Mouse (Mus musculus): ENCODE measurements around the gene Pnpla7. TPM values are rescaled to one million over a fixed set of nuclear protein-coding genes. Genes with fewer than 3 reads are reported as not detected.

The Pnpla7 gene
- polyA plus RNA-seq, 1 experiment from 2014 or later: 8.1 TPM

GRCm38 (mm10) chr2:25054221-25055067, 78.6 kb downstream of the Pnpla7 start, which contains the start of gene Nsmf:
Gene Nsmf (plus strand): TSS chr2:25054355.
- Histone ChIP-seq H3K27ac (ENCODE audit: low read depth, low read length) (no peak within 1 kb of the TSS), H3K4me2 (peak within 1 kb of the TSS; percentile 83), H3K36me3 (ENCODE audit: control insufficient read depth, insufficient read depth, low read length) (no peaks in the 10 kb centered on the region), H3K4me1 (ENCODE audit: control insufficient read depth, insufficient read depth, low read length) (peaks cover 8% of the 10 kb centered on the region), H3K4me3 (ENCODE audit: low read depth, low read length) (peak within 1 kb of the TSS; percentile 70), H3K9ac (ENCODE audit: low read depth, low read length) (peak within 1 kb of the TSS; percentile 77), H3K27me3 (ENCODE audit: control insufficient read depth, insufficient read depth, low read length) (no peaks in the 10 kb centered on the region), H3K9me3 (replicated peaks; ENCODE audit: control insufficient read depth, low read length) (no peaks in the 10 kb centered on the region)
- 6% methylated on average over 47 of the region's 47 CpGs for WGBS (ENCODE audit: insufficient replicate concordance)
- peak; percentile 87 for ATAC-seq (replicated peaks; ENCODE audit: insufficient number of reproducible peaks, low FRiP score, low TSS enrichment)

- H3K9me3 ChIP-seq (replicated peaks; ENCODE audit: control insufficient read depth, low read length): no peaks in the 10 kb centered on the region
- WGBS (ENCODE audit: insufficient replicate concordance): 73% methylated on average over 2 of the region's 2 CpGs
- H3K4me2 ChIP-seq: peak overlapping the region; percentile 83
- H3K4me1 ChIP-seq (ENCODE audit: control insufficient read depth, insufficient read depth, low read length): peaks cover 8% of the 10 kb centered on the region
- no peaks in the 10 kb centered on the region for H3K36me3 ChIP-seq (ENCODE audit: control insufficient read depth, insufficient read depth, low read length)
- H3K27ac ChIP-seq (ENCODE audit: low read depth, low read length): no peak overlapping the region
- H3K27me3 ChIP-seq (ENCODE audit: control insufficient read depth, insufficient read depth, low read length): no peaks in the 10 kb centered on the region
- peak overlapping the region; percentile 77 for H3K9ac ChIP-seq (ENCODE audit: low read depth, low read length)
- H3K4me3 ChIP-seq (ENCODE audit: low read depth, low read length): peak overlapping the region; percentile 70
- ATAC-seq (replicated peaks; ENCODE audit: insufficient number of reproducible peaks, low FRiP score, low TSS enrichment): no peak
Measured at GRCm38 (mm10) chr2:25055068-25055405, 79.2 kb downstream of the Pnpla7 start.

DNA sequence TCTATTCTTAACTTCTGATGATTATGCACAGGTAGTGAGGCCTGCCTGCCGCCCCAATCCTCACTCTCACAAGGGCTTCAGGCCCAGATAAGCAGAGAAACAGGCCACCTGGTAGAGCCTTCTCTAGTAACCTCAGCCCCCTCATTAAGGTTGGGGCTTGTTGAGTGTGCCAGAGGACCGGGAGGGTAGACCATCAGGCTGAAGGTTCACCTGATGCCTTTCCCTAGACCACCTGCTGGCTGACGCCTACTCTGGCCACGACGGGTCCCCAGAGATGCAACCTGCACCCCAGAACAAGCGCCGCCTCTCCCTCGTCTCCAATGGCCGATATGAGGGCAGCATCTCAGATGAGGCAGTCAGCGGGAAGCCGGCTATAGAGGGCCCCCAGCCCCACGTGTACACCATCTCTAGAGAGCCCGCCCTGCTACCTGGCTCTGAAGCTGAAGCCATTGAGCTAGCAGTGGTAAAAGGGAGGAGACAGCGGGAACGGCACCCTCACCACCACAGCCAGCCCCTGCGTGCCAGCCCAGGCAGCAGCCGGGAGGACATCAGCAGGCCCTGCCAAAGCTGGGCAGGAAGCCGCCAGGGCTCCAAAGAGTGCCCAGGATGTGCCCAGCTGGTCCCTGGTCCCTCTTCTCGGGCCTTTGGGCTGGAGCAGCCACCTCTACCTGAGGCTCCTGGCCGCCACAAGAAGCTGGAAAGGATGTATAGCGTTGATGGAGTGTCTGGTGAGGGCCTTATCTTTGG, 79.7 kb downstream of the Pnpla7 start:
- Histone ChIP-seq H3K27me3 (ENCODE audit: control insufficient read depth, insufficient read depth, low read length) (no peaks in the 10 kb centered on the region), H3K4me1 (ENCODE audit: control insufficient read depth, insufficient read depth, low read length) (peaks cover 8% of the 10 kb centered on the region), H3K9ac (ENCODE audit: low read depth, low read length) (peak overlapping the region; percentile 77; the same call in 1 of the 2 replicates), H3K27ac (ENCODE audit: low read depth, low read length) (no peak overlapping the region), H3K4me2 (peak overlapping the region; percentile 83), H3K4me3 (ENCODE audit: low read depth, low read length) (peak overlapping the region; percentile 70; the same call in 1 of the 2 replicates), H3K36me3 (ENCODE audit: control insufficient read depth, insufficient read depth, low read length) (no peaks in the 10 kb centered on the region), H3K9me3 (replicated peaks; ENCODE audit: control insufficient read depth, low read length) (no peaks in the 10 kb centered on the region)
- ATAC-seq (replicated peaks; ENCODE audit: insufficient number of reproducible peaks, low FRiP score, low TSS enrichment): no peak
- 86% methylated on average over 21 of the region's 21 CpGs for WGBS (ENCODE audit: insufficient replicate concordance)

- Histone ChIP-seq H3K36me3 (ENCODE audit: control insufficient read depth, insufficient read depth, low read length) (no peaks in the 10 kb centered on the region), H3K4me1 (ENCODE audit: control insufficient read depth, insufficient read depth, low read length) (peaks cover 8% of the 10 kb centered on the region), H3K4me2 (no peak overlapping the region), H3K27me3 (ENCODE audit: control insufficient read depth, insufficient read depth, low read length) (no peaks in the 10 kb centered on the region), H3K9me3 (replicated peaks; ENCODE audit: control insufficient read depth, low read length) (no peaks in the 10 kb centered on the region), H3K27ac (ENCODE audit: low read depth, low read length) (no peak overlapping the region), H3K4me3 (ENCODE audit: low read depth, low read length) (no peak overlapping the region), H3K9ac (ENCODE audit: low read depth, low read length) (no peak overlapping the region)
- WGBS (ENCODE audit: insufficient replicate concordance): 79% methylated on average over 7 of the region's 7 CpGs
- no peak for ATAC-seq (replicated peaks; ENCODE audit: insufficient number of reproducible peaks, low FRiP score, low TSS enrichment)
Measured at GRCm38 (mm10) chr2:25058926-25059325, 83.1 kb downstream of the Pnpla7 start.

DNA sequence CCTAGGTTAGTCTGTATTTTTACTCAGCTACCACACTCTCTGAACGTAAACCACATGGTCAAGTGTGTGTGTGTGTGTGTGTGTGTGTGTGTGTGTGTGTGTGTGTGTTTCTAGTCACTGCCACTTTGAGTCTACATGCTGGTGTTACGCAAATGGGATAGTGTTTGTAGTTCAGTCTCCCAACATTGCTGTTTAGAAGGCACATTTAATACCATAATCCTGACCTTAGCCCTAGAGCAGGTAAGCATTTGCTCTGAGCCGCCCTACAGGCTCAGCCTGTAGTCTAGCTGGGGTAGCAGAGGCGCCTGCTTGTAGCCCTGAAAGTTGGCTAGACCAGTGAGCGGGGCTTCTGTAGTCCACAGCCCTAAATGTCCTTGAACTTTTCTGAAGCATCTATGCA, 87.7 kb downstream of the Pnpla7 start:
- Histone ChIP-seq H3K9ac (ENCODE audit: low read depth, low read length) (no peak overlapping the region), H3K9me3 (replicated peaks; ENCODE audit: control insufficient read depth, low read length) (no peaks in the 10 kb centered on the region), H3K4me3 (ENCODE audit: low read depth, low read length) (no peak overlapping the region), H3K4me2 (no peak overlapping the region), H3K4me1 (ENCODE audit: control insufficient read depth, insufficient read depth, low read length) (no peaks in the 10 kb centered on the region), H3K27me3 (ENCODE audit: control insufficient read depth, insufficient read depth, low read length) (no peaks in the 10 kb centered on the region), H3K36me3 (ENCODE audit: control insufficient read depth, insufficient read depth, low read length) (no peaks in the 10 kb centered on the region), H3K27ac (ENCODE audit: low read depth, low read length) (no peak overlapping the region)
- ATAC-seq (replicated peaks; ENCODE audit: insufficient number of reproducible peaks, low FRiP score, low TSS enrichment): no peak
- WGBS (ENCODE audit: insufficient replicate concordance): 90% methylated on average over 5 of the region's 5 CpGs

DNA sequence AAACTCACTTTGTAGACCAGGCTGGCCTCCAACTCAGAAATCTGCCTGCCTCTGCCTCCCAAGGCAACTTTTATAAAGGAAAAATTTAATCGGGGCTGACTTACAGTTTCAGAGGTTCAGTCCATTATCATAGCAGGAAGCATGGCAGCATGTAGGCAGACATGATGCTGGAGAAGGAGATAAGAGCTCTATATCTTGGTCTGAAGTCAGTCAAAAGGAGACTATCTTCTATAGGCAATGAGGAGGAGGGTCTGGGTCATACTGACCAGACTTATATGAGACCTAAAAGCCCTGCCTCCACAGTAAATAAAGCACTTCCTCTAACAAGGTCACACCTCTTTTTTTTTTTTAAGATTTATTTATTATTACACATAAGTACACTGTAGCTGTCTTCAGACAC, 88.5 kb downstream of the Pnpla7 start:
- WGBS (ENCODE audit: insufficient replicate concordance): 75% methylated on average over 1 of the region's 1 CpGs
- no peak overlapping the region for H3K27ac ChIP-seq (ENCODE audit: low read depth, low read length)

DNA sequence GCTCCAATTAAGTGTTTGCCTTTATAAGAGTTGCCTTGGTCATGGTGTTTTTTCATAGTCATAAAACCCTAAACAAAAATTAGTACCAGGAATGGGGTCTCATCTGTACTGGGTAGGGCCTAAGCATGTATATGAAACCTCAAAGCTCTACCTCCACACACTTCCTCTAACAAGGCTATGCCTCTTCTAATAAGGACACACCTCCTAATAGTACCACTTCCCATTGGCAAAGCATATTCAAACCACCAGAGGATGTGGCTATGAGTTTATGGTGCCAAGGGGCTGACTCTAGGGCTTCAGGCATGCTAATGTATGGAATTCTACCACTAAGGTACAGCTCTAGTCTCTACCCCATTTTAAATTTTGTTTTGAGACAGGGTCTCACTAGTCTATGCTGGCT, 89.7 kb downstream of the Pnpla7 start:
- H3K9ac ChIP-seq (ENCODE audit: low read depth, low read length): no peak overlapping the region
- H3K36me3 ChIP-seq (ENCODE audit: control insufficient read depth, insufficient read depth, low read length): no peaks in the 10 kb centered on the region
- H3K4me1 ChIP-seq (ENCODE audit: control insufficient read depth, insufficient read depth, low read length): no peaks in the 10 kb centered on the region
- H3K9me3 ChIP-seq (replicated peaks; ENCODE audit: control insufficient read depth, low read length): no peaks in the 10 kb centered on the region
- no peak overlapping the region for H3K4me3 ChIP-seq (ENCODE audit: low read depth, low read length)
- ATAC-seq (replicated peaks; ENCODE audit: insufficient number of reproducible peaks, low FRiP score, low TSS enrichment): no peak
- H3K27me3 ChIP-seq (ENCODE audit: control insufficient read depth, insufficient read depth, low read length): no peaks in the 10 kb centered on the region
- no peak overlapping the region for H3K27ac ChIP-seq (ENCODE audit: low read depth, low read length)
- no peak overlapping the region for H3K4me2 ChIP-seq

More for the DNA sequence above, 88.5 kb downstream of the Pnpla7 start:
- Histone ChIP-seq H3K27me3 (ENCODE audit: control insufficient read depth, insufficient read depth, low read length) (no peaks in the 10 kb centered on the region), H3K4me3 (ENCODE audit: low read depth, low read length) (no peak overlapping the region), H3K36me3 (ENCODE audit: control insufficient read depth, insufficient read depth, low read length) (no peaks in the 10 kb centered on the region), H3K9ac (ENCODE audit: low read depth, low read length) (no peak overlapping the region), H3K9me3 (replicated peaks; ENCODE audit: control insufficient read depth, low read length) (no peaks in the 10 kb centered on the region), H3K4me2 (no peak overlapping the region), H3K4me1 (ENCODE audit: control insufficient read depth, insufficient read depth, low read length) (no peaks in the 10 kb centered on the region)
- ATAC-seq (replicated peaks; ENCODE audit: insufficient number of reproducible peaks, low FRiP score, low TSS enrichment): no peak

- Histone ChIP-seq H3K27ac (ENCODE audit: low read depth, low read length) (no peak overlapping the region), H3K9me3 (replicated peaks; ENCODE audit: control insufficient read depth, low read length) (no peaks in the 10 kb centered on the region), H3K4me1 (ENCODE audit: control insufficient read depth, insufficient read depth, low read length) (no peaks in the 10 kb centered on the region), H3K36me3 (ENCODE audit: control insufficient read depth, insufficient read depth, low read length) (no peaks in the 10 kb centered on the region), H3K4me3 (ENCODE audit: low read depth, low read length) (no peak overlapping the region), H3K9ac (ENCODE audit: low read depth, low read length) (no peak overlapping the region), H3K27me3 (ENCODE audit: control insufficient read depth, insufficient read depth, low read length) (no peaks in the 10 kb centered on the region), H3K4me2 (no peak overlapping the region)
- ATAC-seq (replicated peaks; ENCODE audit: insufficient number of reproducible peaks, low FRiP score, low TSS enrichment): no peak
- 75% methylated on average over 4 of the region's 4 CpGs for WGBS (ENCODE audit: insufficient replicate concordance)
Measured at GRCm38 (mm10) chr2:25066552-25066951, 90.7 kb downstream of the Pnpla7 start.
